In genomic region chr7:111273839-111274238, GRCm38 (mm10) we compare ENCODE assay signal across 13 mouse cellular contexts.
"Had no signal": no experiment of that assay in that cellular context is flagged by ENCODE, and none has a peak within 500 bp of the region (broad histone marks: within the 10 kb centered on the region; RNA-seq: fewer than 3 reads in every experiment).

No protein-coding gene starts in this region.

- H3K4me1 ChIP-seq: limb, embryonic 13.5 days; midbrain, embryonic 12.5 days; neural tube, embryonic 13.5 days had no signal

- H3K36me3 ChIP-seq: limb, embryonic 13.5 days; midbrain, embryonic 12.5 days; neural tube, embryonic 13.5 days had no signal

- H3K9me3 ChIP-seq: limb, embryonic 13.5 days; midbrain, embryonic 12.5 days; neural tube, embryonic 13.5 days had no signal

- H3K4me2 ChIP-seq: limb, embryonic 13.5 days; midbrain, embryonic 12.5 days; neural tube, embryonic 13.5 days had no signal

- ATAC-seq: intestine, postnatal 0 days; midbrain, embryonic 16.5 days had no signal

- H3K4me3 ChIP-seq: limb, embryonic 13.5 days; midbrain, embryonic 12.5 days; neural tube, embryonic 13.5 days had no signal

- H3K27me3 ChIP-seq: limb, embryonic 13.5 days; midbrain, embryonic 12.5 days; neural tube, embryonic 13.5 days had no signal

- DNase-seq: kidney, adult 8-10 months; kidney, postnatal 36 days; layer of hippocampus, postnatal 36 days; lung, adult 18-20 months; retina, postnatal 1 day; right cerebral cortex, postnatal 14 days had no signal

- H3K27ac ChIP-seq: kidney, postnatal 0 days; limb, embryonic 13.5 days; liver, embryonic 14.5 days; midbrain, embryonic 12.5 days; neural tube, embryonic 13.5 days had no signal

- H3K9ac ChIP-seq: limb, embryonic 13.5 days; liver, embryonic 14.5 days; midbrain, embryonic 12.5 days; neural tube, embryonic 13.5 days had no signal
